Mouse (Mus musculus) ES-E14 (cell line): ENCODE measurements around the gene Gm30083. TPM values are rescaled to one million over a fixed set of nuclear protein-coding genes. Genes with fewer than 3 reads are reported as not detected.
A peak's percentile ranks its signal among the peaks of the same experiment; 100 is the strongest.

Source experiments
- DNase-seq: peaks from one replicate; pipeline ENCODE4 v3.0.0-alpha.2; 2013; ENCODE audit warnings: low read depth, low spot score
- H3K27ac ChIP-seq: 2 replicates; pipeline ENCODE4 v1.5.1; 2012; ENCODE audit warnings: low read depth, mild to moderate bottlenecking, low read length, moderate library complexity, mixed read lengths; ENCODE audit not compliant: poor library complexity, insufficient read depth, severe bottlenecking
- H3K36me3 ChIP-seq: 2 replicates; pipeline ENCODE4 v1.6.1; 2012; ENCODE audit warnings: mild to moderate bottlenecking, low read length, moderate library complexity, mixed read lengths; ENCODE audit not compliant: control insufficient read depth, poor library complexity, insufficient read depth, severe bottlenecking
- H3K4me1 ChIP-seq, 2 experiments: fragments of 150-350 bp in 1 of 2; sonication (generic) in 1 of 2; 2 replicates each; pipeline ENCODE4 v1.6.1; 2012; ENCODE audit warnings: low read length in 2 of 2, mild to moderate bottlenecking in 1 of 2, mixed read lengths in 1 of 2; ENCODE audit not compliant: control insufficient read depth in 2 of 2, insufficient read depth in 2 of 2, poor library complexity in 1 of 2
- H3K4me3 ChIP-seq, 2 experiments: fragments of 150-350 bp in 1 of 2; sonication (generic) in 1 of 2; 2 replicates each; pipeline ENCODE4 v1.5.1; 2012; ENCODE audit warnings: low read length in 2 of 2, low read depth in 1 of 2, mild to moderate bottlenecking in 1 of 2, mixed read lengths in 1 of 2; ENCODE audit not compliant: insufficient read depth in 1 of 2, poor library complexity in 1 of 2, severe bottlenecking in 1 of 2
- H3K9ac ChIP-seq: 2 replicates; pipeline ENCODE4 v1.6.1; 2012; ENCODE audit warnings: low read depth, mild to moderate bottlenecking, low read length, mixed read lengths; ENCODE audit not compliant: poor library complexity, insufficient read depth, severe bottlenecking
- H3K9me3 ChIP-seq: fragments of 150-350 bp; sonication (generic); 2 replicates; pipeline ENCODE4 v1.6.1; 2012; ENCODE audit warnings: low read depth, mild to moderate bottlenecking, low read length; ENCODE audit not compliant: control insufficient read depth, insufficient read depth
- CHD2 ChIP-seq: IDR thresholded peaks from 2 replicates; pipeline ENCODE4 v1.6.1; 2014; ENCODE audit warnings: mild to moderate bottlenecking, low read depth, low read length, inconsistent platforms
- HCFC1 ChIP-seq: IDR thresholded peaks from 2 replicates; pipeline ENCODE4 v1.6.1; 2012; ENCODE audit warnings: low read length, inconsistent platforms, borderline replicate concordance; ENCODE audit not compliant: insufficient read depth
- MAFK ChIP-seq: IDR thresholded peaks from 2 replicates; pipeline ENCODE4 v1.6.1; 2014; ENCODE audit warnings: mild to moderate bottlenecking, low read depth, low read length, inconsistent platforms; ENCODE audit not compliant: insufficient read depth
- ZC3H11A ChIP-seq: IDR thresholded peaks from 2 replicates; pipeline ENCODE4 v1.6.1; 2012; ENCODE audit warnings: low read depth, mild to moderate bottlenecking, inconsistent platforms, low read length, borderline replicate concordance
- ZNF384 ChIP-seq: IDR thresholded peaks from 2 replicates; pipeline ENCODE4 v1.6.1; 2012; ENCODE audit warnings: low read depth, low read length, inconsistent platforms
- in situ Hi-C, 2 experiments: fragments of 600-800 bp; cut with MboI; formaldehyde crosslinking; loops; one replicate each; pipeline ENCODE4 v1.15.1; 2025; ENCODE audit warnings: low sequenced_read_pairs in 2 of 2, inconsistent platforms in 1 of 2; ENCODE audit not compliant: unreplicated experiment in 2 of 2
- total RNA-seq: library from RNA; depleted of rRNA; stranded (reverse); fragments of 300-350 nt; gene quantifications from 2 replicates; pipeline ENCODE4 v1.2.3, GENCODE M21; 2012

Gm30083 gene
- total RNA-seq, 1 experiment, result not detected

- in situ Hi-C loops, result no loop called here
- no peak overlapping the region for H3K9ac ChIP-seq
- TF ChIP-seq MAFK (no peak), ZC3H11A (no peak), HCFC1 (no peak), CHD2 (no peak), ZNF384 (no peak)
- H3K4me1 ChIP-seq, result no peaks in the 10 kb centered on the region
- no peaks in the 10 kb centered on the region for H3K36me3 ChIP-seq
- peak; percentile 47 for DNase-seq
- H3K4me3 ChIP-seq, result no peak overlapping the region
- no peak overlapping the region for H3K27ac ChIP-seq
- H3K9me3 ChIP-seq, result no peaks in the 10 kb centered on the region
These were observed 55.6 kb downstream of the Gm30083 start for GRCm38 (mm10) chr14:33959341-33959740.

GRCm38 (mm10) chr14:33958841-33959240 lies 56.1 kb downstream of the Gm30083 start:
- DNase-seq, result no peak
- no peaks in the 10 kb centered on the region for H3K9me3 ChIP-seq
- TF ChIP-seq ZC3H11A, result no peak
- no peak overlapping the region for H3K4me3 ChIP-seq
- no peak overlapping the region for H3K27ac ChIP-seq
- H3K4me1 ChIP-seq, result no peaks in the 10 kb centered on the region
- H3K36me3 ChIP-seq, result no peaks in the 10 kb centered on the region
- in situ Hi-C loops, result no loop called here
- H3K9ac ChIP-seq, result no peak overlapping the region

GRCm38 (mm10) chr14:33958186-33958585 lies 56.8 kb downstream of the Gm30083 start:
- TF ChIP-seq CHD2 (no peak), MAFK (no peak), ZC3H11A (no peak), HCFC1 (no peak), ZNF384 (no peak)
- no peaks in the 10 kb centered on the region for H3K36me3 ChIP-seq
- in situ Hi-C loops, result no loop called here
- no peak overlapping the region for H3K27ac ChIP-seq
- no peak overlapping the region for H3K4me3 ChIP-seq
- H3K4me1 ChIP-seq, result no peaks in the 10 kb centered on the region
- no peak for DNase-seq
- H3K9ac ChIP-seq, result no peak overlapping the region
- H3K9me3 ChIP-seq, result no peaks in the 10 kb centered on the region

GRCm38 (mm10) chr14:33956055-33956454 lies 58.9 kb downstream of the Gm30083 start:
- no peaks in the 10 kb centered on the region for H3K9me3 ChIP-seq
- peak; percentile 66 for DNase-seq
- H3K36me3 ChIP-seq, result no peaks in the 10 kb centered on the region
- H3K9ac ChIP-seq, result no peak overlapping the region
- no peak for TF ChIP-seq ZNF384
- TF ChIP-seq ZC3H11A, result no peak
- no peak for TF ChIP-seq CHD2
- no peak for TF ChIP-seq HCFC1
- TF ChIP-seq MAFK, result no peak
- H3K27ac ChIP-seq, result no peak overlapping the region
- no peaks in the 10 kb centered on the region for H3K4me1 ChIP-seq
- H3K4me3 ChIP-seq, result peak overlapping the region; percentile 57 to 66; a peak in 3 of 4 replicates
- in situ Hi-C loops, result no loop called here

DNA sequence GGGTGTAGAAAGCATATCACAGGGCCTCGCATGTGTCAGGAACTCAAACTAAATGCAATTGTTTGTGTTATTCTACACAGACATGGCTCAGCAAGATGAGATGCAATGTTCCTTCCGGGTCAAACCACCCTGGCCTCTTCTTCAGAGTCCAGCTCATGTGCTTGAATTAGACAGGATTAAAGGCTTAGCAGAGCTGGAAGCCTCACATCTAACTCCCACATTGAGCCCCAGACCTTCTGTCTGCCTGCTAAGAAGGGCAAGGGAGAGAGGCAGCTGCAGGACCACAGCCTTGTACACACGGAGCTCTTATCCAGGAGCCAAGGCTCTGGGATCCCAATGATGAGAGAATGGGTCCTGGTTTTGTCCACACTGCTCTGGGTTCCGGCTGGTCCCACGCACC lies 61.2 kb downstream of the Gm30083 start, which contains the start of gene Rbp3:
Gene Rbp3 (plus strand): TSS at position 243 of the 400 bp plus-strand sequence.
- Histone ChIP-seq H3K9ac (no peak within 1 kb of the TSS), H3K4me3 (no peak within 1 kb of the TSS), H3K9me3 (no peaks in the 10 kb centered on the region), H3K36me3 (no peaks in the 10 kb centered on the region), H3K27ac (no peak within 1 kb of the TSS), H3K4me1 (no peaks in the 10 kb centered on the region)
- no peak for DNase-seq
- TF ChIP-seq HCFC1 (no peak), MAFK (no peak), ZNF384 (no peak), CHD2 (no peak), ZC3H11A (no peak)
- in situ Hi-C loops, result no loop called here
